Mouse (Mus musculus) heart, postnatal 0 days (tissue): ENCODE measurements at regions not wholly inside any gene's neighbourhood (a gene's known extent, or its start where the extent isn't known, plus 50 kb on each side); places are given as distances from the start of the nearest gene placed in this dataset.

Experiments
- CTCF ChIP-seq: IDR thresholded peaks from 2 replicates; pipeline ENCODE4 v1.5.1; 2016; ENCODE audit warnings: antibody characterized with exemption, control low read depth, low read depth
- EP300 ChIP-seq: IDR thresholded peaks from 2 replicates; pipeline ENCODE4 v1.6.1; 2016; ENCODE audit warnings: antibody characterized with exemption, low read depth

GRCm38 (mm10) chrX:99593872-99594487 lies 122.9 kb upstream of the Pja1 start:
- TF ChIP-seq CTCF = no peak
- no peak for TF ChIP-seq EP300
